Mouse (Mus musculus) heart, embryonic 13.5 days (tissue): ENCODE results near the gene Oit1. TPM values are rescaled to one million over a fixed set of nuclear protein-coding genes. Genes with fewer than 3 reads are reported as not detected.
A peak's percentile ranks its signal among the peaks of the same experiment; 100 is the strongest.

Source experiments
- ATAC-seq: fragments of 200-750 bp; cut with Nextera tagmentation; 2 replicates; pipeline ENCODE4 v1.8.0; 2017; ENCODE audit warnings: moderate TSS enrichment; ENCODE audit not compliant: insufficient number of reproducible peaks, low FRiP score, low TSS enrichment; ENCODE audit errors: extremely low read depth
- H3K27ac ChIP-seq: fragments of 300-500 bp; sonication (generic); replicated peaks from 2 replicates; pipeline ENCODE4 v1.5.1; 2015; ENCODE audit warnings: moderate library complexity, mild to moderate bottlenecking, inconsistent platforms
- H3K27me3 ChIP-seq: fragments of 300-500 bp; sonication (generic); replicated peaks from 2 replicates; pipeline ENCODE4 v1.6.1; 2015; ENCODE audit warnings: mild to moderate bottlenecking, inconsistent platforms
- H3K36me3 ChIP-seq: fragments of 300-500 bp; sonication (generic); 2 replicates; pipeline ENCODE4 v1.6.1; 2015; ENCODE audit warnings: mild to moderate bottlenecking, inconsistent platforms
- H3K4me1 ChIP-seq: fragments of 300-500 bp; sonication (generic); 2 replicates; pipeline ENCODE4 v1.6.1; 2015; ENCODE audit warnings: inconsistent platforms
- H3K4me2 ChIP-seq: fragments of 300-500 bp; sonication (generic); 2 replicates; pipeline ENCODE4 v1.6.1; 2015; ENCODE audit warnings: inconsistent platforms, mild to moderate bottlenecking, moderate library complexity
- H3K4me3 ChIP-seq: fragments of 300-500 bp; sonication (generic); 2 replicates; pipeline ENCODE4 v1.5.1; 2015; ENCODE audit warnings: moderate library complexity, mild to moderate bottlenecking, inconsistent platforms
- H3K9ac ChIP-seq: fragments of 300-500 bp; sonication (generic); 2 replicates; pipeline ENCODE4 v1.6.1; 2015; ENCODE audit warnings: inconsistent platforms, mild to moderate bottlenecking, moderate library complexity
- H3K9me3 ChIP-seq: fragments of 300-500 bp; sonication (generic); 2 replicates; pipeline ENCODE4 v1.6.1; 2016; ENCODE audit warnings: inconsistent platforms
- WGBS: fragments of 180-500 bp; shearing (Covaris S2); methylation state at CpG from one replicate; pipeline ENCODE4 v1.1.7; 2015; ENCODE audit warnings: mixed read lengths; 5-methylcytosine and 5-hydroxymethylcytosine counted together
- polyA plus RNA-seq: library from polyadenylated mRNA; unstranded; fragments of >200 nt; fragmentation: Nextera tagmentation; extraction: Ambion mirVana; gene quantifications from 2 replicates; pipeline ENCODE4 v1.2.1, GENCODE M21; 2015

Oit1 gene
- polyA plus RNA-seq, 1 experiment from 2014 or later = not detected

GRCm38 (mm10) chr14:8316366-8317193 lies 62.0 kb downstream of the Oit1 start:
- H3K4me1 ChIP-seq = peaks cover 22% of the 10 kb centered on the region
- peaks cover 49% of the 10 kb centered on the region for H3K27me3 ChIP-seq
- H3K36me3 ChIP-seq = no peaks in the 10 kb centered on the region
- peak overlapping the region; percentile 48 for H3K4me3 ChIP-seq
- H3K9me3 ChIP-seq = no peaks in the 10 kb centered on the region
- 3% methylated on average over 23 of the region's 23 CpGs for WGBS
- H3K9ac ChIP-seq = peak overlapping the region; percentile 66
- no peak overlapping the region for H3K27ac ChIP-seq
- ATAC-seq = no peak
- peak overlapping the region; percentile 73 for H3K4me2 ChIP-seq

- Histone ChIP-seq H3K36me3 (no peaks in the 10 kb centered on the region), H3K9me3 (no peaks in the 10 kb centered on the region), H3K4me2 (no peak overlapping the region), H3K27ac (no peak overlapping the region), H3K4me1 (peaks cover 26% of the 10 kb centered on the region), H3K9ac (no peak overlapping the region), H3K27me3 (peaks cover 54% of the 10 kb centered on the region), H3K4me3 (no peak overlapping the region)
- 76% methylated on average over 6 of the region's 6 CpGs for WGBS
- no peak for ATAC-seq
Measured at GRCm38 (mm10) chr14:8315169-8315568, 63.4 kb downstream of the Oit1 start.

GRCm38 (mm10) chr14:8314536-8314935 lies 64.0 kb downstream of the Oit1 start:
- Histone ChIP-seq H3K4me2 (no peak overlapping the region), H3K9ac (no peak overlapping the region), H3K36me3 (no peaks in the 10 kb centered on the region), H3K27me3 (peaks cover 53% of the 10 kb centered on the region), H3K4me3 (no peak overlapping the region), H3K9me3 (no peaks in the 10 kb centered on the region), H3K27ac (no peak overlapping the region), H3K4me1 (peaks cover 32% of the 10 kb centered on the region)
- ATAC-seq = no peak
- WGBS = 10% methylated on average over 3 of the region's 3 CpGs

DNA sequence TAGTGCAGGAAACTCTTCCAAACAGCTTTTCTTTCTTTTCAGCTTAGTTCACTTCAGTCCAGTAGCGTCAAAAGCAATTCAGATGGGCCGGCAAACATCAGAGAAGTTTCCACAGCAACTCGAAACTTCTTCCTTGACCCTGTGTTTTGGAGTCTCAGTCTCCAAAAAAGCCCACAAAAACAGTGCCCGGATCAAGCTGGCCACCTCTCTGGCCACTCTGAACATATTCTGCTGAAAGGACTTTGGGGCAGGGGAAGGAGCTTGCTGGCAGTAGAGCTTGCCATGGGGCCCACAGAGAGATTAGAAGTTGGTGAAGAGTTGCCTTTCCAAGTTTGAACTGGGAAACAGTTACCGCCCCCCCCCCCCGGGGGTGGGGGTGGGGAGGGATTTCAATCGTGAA lies 64.7 kb downstream of the Oit1 start:
- Histone ChIP-seq H3K36me3 (no peaks in the 10 kb centered on the region), H3K9me3 (no peaks in the 10 kb centered on the region), H3K27ac (no peak overlapping the region), H3K4me1 (peaks cover 39% of the 10 kb centered on the region), H3K27me3 (peaks cover 47% of the 10 kb centered on the region), H3K4me2 (no peak overlapping the region), H3K9ac (no peak overlapping the region), H3K4me3 (no peak overlapping the region)
- WGBS = 37% methylated on average over 7 of the region's 7 CpGs
- ATAC-seq = no peak

DNA sequence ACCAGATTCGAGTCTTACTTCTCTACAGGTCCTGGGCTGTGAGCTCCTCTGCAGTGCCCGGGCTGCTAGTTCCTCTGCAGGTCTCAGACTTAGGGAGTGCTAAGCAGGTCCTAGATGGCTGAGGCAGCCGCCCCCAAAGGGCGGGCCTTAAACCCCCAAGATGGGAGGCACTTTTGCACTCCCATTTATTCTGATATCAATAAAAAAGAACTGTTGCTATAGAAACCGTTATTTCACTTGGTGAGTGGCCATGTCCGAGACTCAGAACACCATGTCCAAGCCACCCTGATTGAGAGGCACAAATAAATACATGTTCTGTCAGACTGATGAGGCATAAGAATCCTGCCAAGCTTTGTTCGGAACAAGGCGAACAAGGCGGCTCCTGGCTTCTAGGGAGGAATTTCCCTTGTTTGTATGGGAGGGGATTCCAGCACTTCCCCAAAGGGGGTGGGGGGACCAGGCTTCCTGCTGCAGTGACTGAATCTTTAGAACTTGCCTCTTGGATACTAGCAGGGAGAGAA lies 68.9 kb downstream of the Oit1 start:
- H3K9ac ChIP-seq = no peak overlapping the region
- H3K27ac ChIP-seq = no peak overlapping the region; the same call in 1 of the 2 replicates
- 13% methylated on average over 9 of the region's 9 CpGs for WGBS
- peak overlapping the region; percentile 47 for H3K4me2 ChIP-seq
- H3K27me3 ChIP-seq = peaks cover 13% of the 10 kb centered on the region
- H3K4me1 ChIP-seq = peaks cover 25% of the 10 kb centered on the region
- H3K9me3 ChIP-seq = no peaks in the 10 kb centered on the region
- ATAC-seq = no peak
- H3K4me3 ChIP-seq = no peak overlapping the region
- H3K36me3 ChIP-seq = no peaks in the 10 kb centered on the region

GRCm38 (mm10) chr14:8308650-8309049 lies 69.9 kb downstream of the Oit1 start:
- no peak for ATAC-seq
- H3K4me3 ChIP-seq = no peak overlapping the region
- 54% methylated on average over 3 of the region's 3 CpGs for WGBS

GRCm38 (mm10) chr14:8306884-8307283 lies 71.7 kb downstream of the Oit1 start:
- peaks cover 13% of the 10 kb centered on the region for H3K27me3 ChIP-seq
- H3K4me2 ChIP-seq = no peak overlapping the region
- 67% methylated on average over 6 of the region's 6 CpGs for WGBS
- no peaks in the 10 kb centered on the region for H3K9me3 ChIP-seq
- H3K4me1 ChIP-seq = peaks cover 28% of the 10 kb centered on the region
- no peak for ATAC-seq
- no peak overlapping the region for H3K9ac ChIP-seq
- no peaks in the 10 kb centered on the region for H3K36me3 ChIP-seq
- H3K4me3 ChIP-seq = no peak overlapping the region
- H3K27ac ChIP-seq = no peak overlapping the region

More at GRCm38 (mm10) chr14:8308650-8309049, 69.9 kb downstream of the Oit1 start:
- Histone ChIP-seq H3K4me2 (no peak overlapping the region), H3K9ac (no peak overlapping the region), H3K27me3 (peaks cover 13% of the 10 kb centered on the region), H3K27ac (no peak overlapping the region), H3K36me3 (no peaks in the 10 kb centered on the region), H3K9me3 (no peaks in the 10 kb centered on the region), H3K4me1 (peaks cover 21% of the 10 kb centered on the region)

DNA sequence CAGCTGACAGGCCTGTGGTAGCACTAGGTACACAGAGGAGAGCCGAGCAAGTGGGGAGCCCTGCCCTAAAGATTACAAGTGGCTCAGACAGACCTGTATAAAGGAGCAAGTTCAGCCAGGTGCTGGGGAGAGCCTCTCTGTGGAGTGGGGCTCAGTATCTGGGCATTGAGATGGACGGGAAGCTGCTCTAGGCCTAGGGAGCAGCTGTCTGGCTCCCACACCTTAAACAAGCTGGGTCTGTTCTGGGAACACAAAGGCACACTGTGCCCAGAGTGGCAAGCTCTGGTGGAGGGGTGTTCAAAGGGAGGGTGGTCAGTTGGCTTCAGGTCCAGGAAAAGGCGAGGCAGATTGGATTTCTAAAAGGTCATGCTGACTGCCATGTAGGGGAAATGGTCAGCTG lies 73.5 kb downstream of the Oit1 start:
- 54% methylated on average over 3 of the region's 3 CpGs for WGBS
- no peaks in the 10 kb centered on the region for H3K36me3 ChIP-seq
- no peak for ATAC-seq
- H3K27me3 ChIP-seq = peaks cover 8% of the 10 kb centered on the region
- H3K4me2 ChIP-seq = no peak overlapping the region
- H3K27ac ChIP-seq = 0 out of 2 replicates have a peak overlapping the region, but pooled peaks have one; percentile 9
- no peaks in the 10 kb centered on the region for H3K9me3 ChIP-seq
- H3K4me1 ChIP-seq = peaks cover 23% of the 10 kb centered on the region
- H3K9ac ChIP-seq = no peak overlapping the region
- H3K4me3 ChIP-seq = no peak overlapping the region

DNA sequence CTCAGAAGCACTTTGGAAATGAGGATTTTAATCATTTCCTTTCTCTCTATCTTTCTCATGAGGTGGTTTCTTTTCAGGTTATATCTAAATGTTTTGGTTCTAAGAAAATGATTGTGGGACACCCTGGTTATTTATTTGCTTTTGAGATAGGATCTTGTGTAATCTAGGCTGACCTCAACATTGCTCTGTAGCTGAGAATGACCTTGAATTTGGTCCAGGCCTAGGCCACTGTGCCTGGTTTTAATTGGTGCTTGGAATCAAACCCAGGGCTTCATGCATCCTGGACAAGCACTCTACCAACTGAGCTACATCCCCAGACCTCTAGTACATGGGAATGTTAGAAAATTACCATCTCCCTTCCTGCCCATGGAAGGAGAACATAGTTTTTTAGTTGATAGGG lies 74.5 kb downstream of the Oit1 start:
- no peak overlapping the region for H3K27ac ChIP-seq
- no peak for ATAC-seq
- H3K4me1 ChIP-seq = peaks cover 13% of the 10 kb centered on the region
- H3K4me3 ChIP-seq = no peak overlapping the region
- peaks cover 14% of the 10 kb centered on the region for H3K27me3 ChIP-seq
- no peak overlapping the region for H3K4me2 ChIP-seq
- no peak overlapping the region for H3K9ac ChIP-seq
- no peaks in the 10 kb centered on the region for H3K9me3 ChIP-seq
- no peaks in the 10 kb centered on the region for H3K36me3 ChIP-seq

DNA sequence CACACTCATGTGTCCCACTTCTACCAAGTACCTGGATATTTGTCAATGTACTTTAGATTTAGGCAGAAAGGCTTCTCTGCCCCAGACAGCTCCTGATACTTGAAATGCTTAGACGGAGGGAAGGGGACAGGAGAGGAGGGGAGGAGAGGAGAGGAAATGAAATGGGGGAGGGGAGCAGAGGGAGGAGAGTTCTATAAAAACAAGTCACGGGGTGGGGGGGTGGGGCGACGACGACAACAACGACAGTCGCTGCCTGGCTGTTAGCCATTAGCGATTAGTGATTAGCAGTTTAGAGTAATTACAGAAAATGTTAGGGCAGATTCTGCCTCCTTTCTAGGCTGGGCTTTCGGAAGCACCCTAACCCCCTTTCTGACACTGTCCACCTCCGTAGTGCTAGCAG lies 75.9 kb downstream of the Oit1 start:
- whole genome bisulfite sequencing = 13% methylated on average over 9 of the region's 10 CpGs
- peaks cover 7% of the 10 kb centered on the region for H3K27me3 ChIP-seq
- H3K4me2 ChIP-seq = peak overlapping the region; percentile 24
- no peak overlapping the region for H3K4me3 ChIP-seq
- ATAC-seq = no peak
- 0 out of 2 replicates have a peak, but pooled peaks cover 7% of the 10 kb centered on the region for H3K4me1 ChIP-seq
- no peaks in the 10 kb centered on the region for H3K36me3 ChIP-seq
- H3K9ac ChIP-seq = no peak overlapping the region
- H3K9me3 ChIP-seq = no peaks in the 10 kb centered on the region
- H3K27ac ChIP-seq = no peak overlapping the region

- ATAC-seq = no peak
- Histone ChIP-seq H3K4me1 (0 out of 2 replicates have a peak, but pooled peaks cover 7% of the 10 kb centered on the region), H3K9me3 (no peaks in the 10 kb centered on the region), H3K27me3 (peaks cover 7% of the 10 kb centered on the region), H3K27ac (no peak overlapping the region), H3K4me2 (no peak overlapping the region), H3K4me3 (no peak overlapping the region), H3K9ac (no peak overlapping the region), H3K36me3 (no peaks in the 10 kb centered on the region)
- WGBS = 22% methylated on average over 8 of the region's 8 CpGs
Measured at GRCm38 (mm10) chr14:8300281-8300680, 78.3 kb downstream of the Oit1 start.
